ENCODE assay signal across 26 mouse cellular contexts in genomic region chrX:135879626-135880025, GRCm38 (mm10).
"Had no signal": no experiment of that assay in that cellular context is flagged by ENCODE, and none has a peak within 500 bp of the region (broad histone marks: within the 10 kb centered on the region; RNA-seq: fewer than 3 reads in every experiment).

No protein-coding gene starts in this region.

- H3K36me3 ChIP-seq: heart, embryonic 10.5 days; heart, embryonic 12.5 days; hindbrain, embryonic 10.5 days; hindbrain, embryonic 12.5 days; intestine, embryonic 15.5 days; kidney, embryonic 15.5 days; limb, embryonic 10.5 days; limb, embryonic 12.5 days; liver, embryonic 13.5 days; liver, embryonic 15.5 days had no signal

- H3K4me1 ChIP-seq: heart, embryonic 10.5 days; heart, embryonic 12.5 days; hindbrain, embryonic 10.5 days; hindbrain, embryonic 12.5 days; intestine, embryonic 15.5 days; kidney, embryonic 15.5 days; limb, embryonic 10.5 days; limb, embryonic 12.5 days; liver, embryonic 13.5 days; liver, embryonic 15.5 days had no signal

- H3K4me3 ChIP-seq: gastrocnemius, adult 2 months; heart, embryonic 10.5 days; heart, embryonic 12.5 days; hindbrain, embryonic 10.5 days; hindbrain, embryonic 12.5 days; intestine, embryonic 15.5 days; kidney, embryonic 15.5 days; limb, embryonic 10.5 days; limb, embryonic 12.5 days; liver, embryonic 13.5 days; liver, embryonic 15.5 days had no signal

- H3K9me3 ChIP-seq: heart, embryonic 10.5 days; heart, embryonic 12.5 days; hindbrain, embryonic 10.5 days; hindbrain, embryonic 12.5 days; intestine, embryonic 15.5 days; kidney, embryonic 15.5 days; limb, embryonic 10.5 days; limb, embryonic 12.5 days; liver, embryonic 13.5 days; liver, embryonic 15.5 days had no signal

- ATAC-seq: hindbrain, embryonic 16.5 days; inflammation-experienced regulatory T-cells, adult 6 months; intestine, embryonic 15.5 days; intestine, postnatal 0 days had no signal

- H3K27me3 ChIP-seq: heart, embryonic 12.5 days; hindbrain, embryonic 12.5 days; intestine, embryonic 15.5 days; limb, embryonic 12.5 days; liver, embryonic 13.5 days; liver, embryonic 15.5 days had no signal

- DNase-seq: gastrocnemius, adult 2 months; gastrocnemius, postnatal 10 days; gastrocnemius, postnatal 25 days; heart, adult 18-20 months; heart, postnatal 10 days; heart, postnatal 4 days; kidney, adult 2 months; kidney, adult 9 months; kidney, postnatal 14 days; kidney, postnatal 36 days; layer of hippocampus, adult 9-11 months; layer of hippocampus, postnatal 36 days; liver; liver, embryonic 13.5 days had no signal
